Mouse (Mus musculus) Patski (cell line): ENCODE measurements around the gene Gm10160. TPM values are rescaled to one million over a fixed set of nuclear protein-coding genes. Genes with fewer than 3 reads are reported as not detected.

Source experiments
- ATAC-seq: fragments of 100-300 bp; one replicate; pipeline ENCODE4 v1.8.0; 2021
- CTCF ChIA-PET: fragments of 350-600 bp; sonication (Branson Sonifier 250); formaldehyde crosslinking; loops from one replicate; lab custom pipeline; 2022; ENCODE audit warnings: inconsistent platforms; lab: Charles Lee
- POLR2A ChIA-PET: fragments of 350-600 bp; sonication (Branson Sonifier 250); formaldehyde crosslinking; loops from one replicate; lab custom pipeline; 2022; ENCODE audit warnings: antibody characterized with exemption, inconsistent platforms; lab: Charles Lee
- DNase-seq: peaks from one replicate; pipeline ENCODE4 v3.0.0-alpha.2; 2011; ENCODE audit warnings: low read depth, low spot score
- H3K27me3 ChIP-seq: fragments of 371-371 bp; one replicate; pipeline ENCODE4 v1.5.1; 2021
- CTCF ChIP-seq: fragments of 100-300 bp; IDR thresholded peaks from one replicate; pipeline ENCODE4 v1.5.1; 2021
- in situ Hi-C: fragments of 300-500 bp; cut with MboI; formaldehyde crosslinking; loops from 3 replicates; pipeline ENCODE4 v1.11.1; 2018; ENCODE audit warnings: low pct_unique_long_range_greater_than_20kb, mixed read lengths
- polyA plus RNA-seq: library from polyadenylated mRNA; unstranded; gene quantifications from one replicate; pipeline ENCODE4 v1.2.3, GENCODE M21; 2021

Gene Gm10160
- polyA plus RNA-seq, 1 experiment from 2014 or later = not detected

DNA sequence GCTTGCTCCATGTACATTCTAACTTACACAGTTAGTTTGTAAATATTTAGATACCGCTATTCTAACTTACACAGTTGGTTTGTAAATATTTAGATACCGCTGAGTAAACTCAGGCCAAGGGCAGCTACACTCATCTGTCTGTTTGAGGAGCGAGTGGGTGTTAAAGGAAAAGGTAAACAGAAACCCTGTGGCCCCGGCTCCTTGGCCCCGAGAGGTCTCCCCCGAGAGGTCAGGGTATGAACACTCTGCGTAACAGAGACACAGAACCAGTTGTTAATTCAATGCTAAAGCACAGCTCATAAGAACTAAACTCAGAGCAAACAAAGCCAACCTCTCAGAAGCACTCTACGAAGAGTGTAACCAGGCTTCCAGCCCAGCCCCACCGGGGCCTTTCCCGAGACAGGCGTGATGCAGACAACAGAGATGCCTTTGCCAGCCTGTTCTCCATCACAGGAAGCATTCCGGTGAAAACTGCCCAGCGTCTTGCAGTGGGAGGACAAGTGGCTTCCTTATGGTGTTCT lies 17.0 kb upstream of the Gm10160 start:
- CTCF ChIA-PET = no interaction called here
- DNase-seq (no peak), ATAC-seq (no peak)
- no peaks in the 10 kb centered on the region for H3K27me3 ChIP-seq
- POLR2A ChIA-PET = no interaction called here
- in situ Hi-C loops = loop anchor here (5.0 to 10.0 kb wide), 2 partner anchors 60 to 392 kb away; partner anchors contain the start of gene Hdgfl3
- TF ChIP-seq CTCF = no peak

DNA sequence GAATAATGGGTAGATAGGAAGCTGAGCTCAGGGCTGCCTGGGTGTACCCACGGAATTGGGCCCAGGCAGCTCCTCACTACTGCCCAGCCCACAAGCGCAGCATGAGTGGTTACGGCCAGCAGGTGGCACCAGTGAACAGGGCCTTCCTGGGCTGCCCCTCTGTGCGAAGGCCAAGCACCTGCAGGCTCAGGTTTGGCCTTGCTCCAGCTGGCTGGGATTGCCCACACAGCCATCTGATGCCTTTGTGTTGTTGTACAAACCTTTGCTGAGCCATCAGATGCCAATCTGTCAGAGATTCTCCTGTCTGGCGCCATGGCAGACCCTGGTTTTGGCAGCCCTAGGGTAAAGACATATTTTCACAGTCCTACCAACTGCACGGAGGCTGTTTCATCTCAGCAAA lies 12.6 kb upstream of the Gm10160 start:
- no peak for DNase-seq
- no peaks in the 10 kb centered on the region for H3K27me3 ChIP-seq
- no peak for TF ChIP-seq CTCF
- ATAC-seq = peak; percentile 91
- in situ Hi-C loops = loop anchor here (10.0 kb wide), 1 partner anchor 257 kb away; no protein-coding TSS in a partner anchor
- ChIA-PET CTCF (interaction anchor here (0.7 to 4.7 kb wide), 13 partner anchors 11 to 251 kb away, joined by 3 to 33 read pairs (median 4); no protein-coding TSS in a partner anchor), POLR2A (no interaction called here)

DNA sequence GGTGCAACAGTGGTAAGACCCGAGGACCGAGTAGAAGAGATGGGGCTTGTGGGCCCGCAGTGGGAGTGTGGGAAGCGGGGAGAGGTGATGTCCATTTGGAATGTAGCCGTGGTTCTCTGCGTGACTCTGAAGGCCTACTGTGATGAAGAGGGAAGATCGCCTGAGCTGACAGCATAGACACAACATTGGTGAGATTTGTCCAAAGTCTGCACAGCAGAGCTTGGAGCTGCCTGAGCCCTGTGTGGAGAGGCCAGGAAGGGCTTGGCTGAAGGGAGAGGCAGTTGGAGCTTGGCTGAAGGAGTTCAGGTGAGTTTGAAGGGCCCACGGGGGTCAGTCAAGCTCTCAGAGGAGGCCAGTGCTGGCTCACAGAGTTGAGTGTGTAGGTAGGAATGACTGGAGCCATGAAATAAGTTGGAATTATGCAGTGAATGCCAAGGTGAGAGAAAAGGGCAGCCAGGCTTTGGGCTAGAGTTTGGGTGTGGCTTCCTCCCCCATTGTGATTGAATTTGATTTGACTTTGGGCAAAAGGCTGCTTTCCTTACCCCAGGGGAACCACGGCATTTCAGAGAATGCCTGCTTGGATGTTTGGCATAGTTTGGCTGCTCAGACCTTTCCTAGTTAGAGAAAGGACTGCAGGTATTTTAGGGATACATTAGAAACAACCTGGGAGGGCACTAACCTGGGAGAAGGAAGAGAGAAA lies 11.8 kb upstream of the Gm10160 start:
- ChIA-PET POLR2A (no interaction called here), CTCF (interaction anchor here (0.7 to 4.7 kb wide), 12 partner anchors 12 to 252 kb away, joined by 3 to 33 read pairs (median 5); no protein-coding TSS in a partner anchor)
- in situ Hi-C loops = loop anchor here (10.0 kb wide), 1 partner anchor 257 kb away; no protein-coding TSS in a partner anchor
- no peak for ATAC-seq
- no peaks in the 10 kb centered on the region for H3K27me3 ChIP-seq
- DNase-seq = no peak
- TF ChIP-seq CTCF = no peak

DNA sequence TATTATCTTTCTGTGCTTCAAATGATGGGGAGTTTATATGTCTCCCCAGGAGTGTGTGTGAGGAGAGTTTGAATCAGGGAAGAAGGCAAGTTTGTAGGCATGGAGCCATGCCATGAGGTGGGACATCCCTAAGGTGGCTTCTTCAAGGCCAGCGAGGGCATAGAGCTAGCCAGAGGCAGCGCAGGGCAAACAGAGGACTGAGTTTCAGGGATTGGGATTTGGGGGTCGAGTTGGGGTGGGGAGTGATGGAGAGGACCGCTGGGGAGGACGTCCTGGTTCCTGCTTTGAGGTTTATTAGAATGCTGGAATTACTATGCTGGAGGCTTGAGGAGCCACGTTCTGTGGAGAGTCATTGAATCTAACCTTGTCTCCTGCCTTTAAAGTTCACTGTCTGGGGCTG lies 10.3 kb upstream of the Gm10160 start:
- no peaks in the 10 kb centered on the region for H3K27me3 ChIP-seq
- in situ Hi-C loops = loop anchor here (10.0 kb wide), 1 partner anchor 259 kb away; no protein-coding TSS in a partner anchor
- ChIA-PET CTCF (interaction anchor here (4.7 kb wide), 1 partner anchor 89 kb away, joined by 33 read pairs; no protein-coding TSS in a partner anchor), POLR2A (no interaction called here)
- no peak for TF ChIP-seq CTCF
- DNase-seq (no peak), ATAC-seq (no peak)

DNA sequence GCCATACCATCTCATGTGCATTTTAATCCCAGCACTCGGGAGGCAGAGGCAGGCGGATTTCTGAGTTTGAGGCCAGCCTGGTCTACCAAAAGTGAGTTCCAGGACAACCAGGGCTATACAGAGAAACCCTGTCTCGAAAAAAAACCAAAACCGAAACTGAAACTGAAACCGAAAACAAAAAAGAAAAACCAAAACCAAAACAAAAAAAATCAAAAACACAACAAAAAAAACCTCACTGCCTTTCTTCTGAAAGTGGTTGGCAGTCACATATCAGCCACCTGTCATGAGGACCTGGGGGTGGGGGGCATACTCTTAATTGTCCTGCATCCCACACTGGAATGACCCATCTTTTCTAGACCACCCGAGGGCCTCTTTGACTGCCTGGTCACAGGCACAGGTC lies 9.0 kb upstream of the Gm10160 start:
- ChIA-PET POLR2A (no interaction called here), CTCF (interaction anchor here (4.7 kb wide), 1 partner anchor 91 kb away, joined by 33 read pairs; no protein-coding TSS in a partner anchor)
- DNase-seq = no peak
- no peak for TF ChIP-seq CTCF
- no peaks in the 10 kb centered on the region for H3K27me3 ChIP-seq
- in situ Hi-C loops = loop anchor here (10.0 kb wide), 1 partner anchor 260 kb away; no protein-coding TSS in a partner anchor
- no peak for ATAC-seq

DNA sequence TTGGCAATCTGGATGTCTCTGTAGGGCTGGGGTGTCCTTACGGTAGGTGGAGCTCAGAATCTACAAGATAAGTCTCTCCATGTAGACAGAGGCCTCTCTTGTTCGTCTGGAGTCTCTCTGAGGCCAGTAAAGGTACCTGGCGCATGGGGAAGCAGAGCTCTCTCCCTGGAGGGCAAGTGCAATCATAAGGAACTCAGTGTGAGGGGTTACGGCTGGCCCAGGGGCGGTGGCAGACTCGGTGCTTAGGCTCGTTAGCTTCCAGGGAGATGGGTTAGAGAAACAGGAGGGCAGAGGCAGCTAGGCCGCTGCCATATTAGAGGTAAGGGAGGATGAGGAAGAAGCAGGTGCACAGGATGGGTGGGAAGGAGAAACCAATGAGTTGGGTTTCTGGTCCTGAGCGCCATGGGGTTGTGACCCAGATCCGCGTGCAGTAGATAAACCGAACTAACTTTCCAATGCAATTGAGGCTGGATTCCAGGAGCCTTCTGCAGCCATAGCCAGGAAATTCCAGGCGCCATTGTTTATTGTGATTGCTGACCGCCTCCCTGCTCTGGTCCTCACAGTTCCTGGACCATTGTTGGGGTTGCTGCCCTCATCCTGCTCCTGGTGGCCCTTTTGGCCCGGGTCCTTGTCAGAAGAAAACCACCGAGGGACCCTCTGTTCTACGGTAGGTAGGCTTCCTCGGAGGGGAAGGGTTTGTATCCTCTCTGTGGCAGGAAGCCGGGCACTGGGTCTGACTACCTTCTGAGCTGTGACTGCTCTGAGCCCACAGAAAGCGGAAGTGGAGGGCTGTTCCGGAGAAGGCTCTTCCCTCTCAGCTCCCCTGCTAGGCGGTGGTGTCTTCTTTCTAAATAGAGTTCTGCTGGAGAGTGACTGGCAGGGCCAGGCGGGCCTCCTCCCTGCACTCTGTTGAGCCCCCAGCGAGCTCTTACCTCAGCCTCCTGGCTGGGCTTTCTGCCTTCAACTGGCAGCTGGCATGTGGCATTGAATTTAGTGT lies 7.3 kb upstream of the Gm10160 start:
- TF ChIP-seq CTCF = no peak
- ATAC-seq = no peak
- ChIA-PET POLR2A (interaction anchor here (1.2 kb wide), 1 partner anchor 11 kb away, joined by 4 read pairs; no protein-coding TSS in a partner anchor), CTCF (no interaction called here)
- H3K27me3 ChIP-seq = no peaks in the 10 kb centered on the region
- DNase-seq = no peak
- in situ Hi-C loops = loop anchor here (10.0 kb wide), 1 partner anchor 262 kb away; no protein-coding TSS in a partner anchor

DNA sequence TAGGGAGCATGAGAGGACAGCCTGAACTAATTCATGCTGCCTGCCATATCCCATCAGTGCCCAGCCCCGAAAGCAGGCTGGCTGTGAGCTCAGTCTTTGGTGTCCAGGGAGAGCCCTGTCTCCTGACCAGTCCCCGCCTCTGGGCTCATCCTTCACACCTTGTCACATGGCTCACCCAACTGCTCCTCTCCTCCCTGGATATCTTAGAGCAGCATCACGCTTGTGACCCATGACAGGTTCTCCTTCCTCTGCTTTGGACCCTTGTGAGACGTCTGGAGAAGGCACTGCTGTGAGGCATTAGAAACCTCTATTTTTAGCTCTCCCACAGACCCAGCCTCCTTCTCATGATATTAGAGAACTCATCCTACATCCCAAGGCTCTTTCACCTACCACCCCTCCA lies 6.3 kb upstream of the Gm10160 start:
- in situ Hi-C loops = loop anchor here (10.0 kb wide), 1 partner anchor 263 kb away; no protein-coding TSS in a partner anchor
- no peaks in the 10 kb centered on the region for H3K27me3 ChIP-seq
- ATAC-seq = no peak
- DNase-seq = no peak
- CTCF ChIA-PET = no interaction called here
- TF ChIP-seq CTCF = no peak
- POLR2A ChIA-PET = interaction anchor here (1.2 kb wide), 1 partner anchor 12 kb away, joined by 4 read pairs; no protein-coding TSS in a partner anchor

DNA sequence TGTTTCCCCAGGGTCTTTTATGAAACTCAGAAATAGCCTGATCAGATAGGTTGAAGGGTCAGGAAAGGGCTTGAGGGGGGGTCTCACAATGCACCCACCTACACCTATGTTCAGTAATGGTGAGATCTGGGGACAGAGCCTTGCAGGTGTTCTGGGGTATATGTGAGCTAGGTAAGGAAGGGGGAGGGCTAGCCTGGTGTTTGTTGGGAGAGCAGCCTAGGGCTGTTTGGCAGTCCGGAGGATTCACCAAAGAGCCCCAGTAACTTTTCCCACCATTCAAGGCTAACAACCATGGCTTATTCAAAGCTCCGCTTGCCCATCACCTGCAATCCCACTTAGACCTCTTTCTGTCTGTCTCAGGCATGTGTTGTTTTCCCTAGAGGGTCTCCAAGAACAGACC lies 5.9 kb upstream of the Gm10160 start:
- ATAC-seq (no peak), DNase-seq (no peak)
- no peak for TF ChIP-seq CTCF
- H3K27me3 ChIP-seq = no peaks in the 10 kb centered on the region
- in situ Hi-C loops = loop anchor here (10.0 kb wide), 1 partner anchor 263 kb away; no protein-coding TSS in a partner anchor
- CTCF ChIA-PET = no interaction called here
- POLR2A ChIA-PET = interaction anchor here (1.2 kb wide), 1 partner anchor 13 kb away, joined by 4 read pairs; no protein-coding TSS in a partner anchor

DNA sequence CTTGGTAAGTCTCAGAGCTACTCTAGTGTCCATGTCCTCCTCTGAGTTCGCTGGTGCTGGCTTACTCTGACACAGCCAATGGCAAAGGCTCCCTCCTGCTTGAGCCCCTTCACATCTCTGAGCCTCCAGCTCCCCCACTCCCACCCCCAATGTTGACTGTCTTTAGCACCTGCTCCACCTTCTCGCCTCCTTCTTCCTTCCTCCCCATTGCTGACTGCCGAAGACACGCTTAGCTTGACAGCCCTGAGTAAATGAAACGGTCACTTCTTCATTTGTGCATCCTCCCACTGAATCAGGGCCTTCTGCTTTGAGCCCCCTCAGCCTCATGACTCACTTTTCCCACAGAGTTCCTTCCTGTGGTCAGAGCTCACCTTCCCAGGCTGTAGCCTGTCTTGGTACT lies 5.4 kb upstream of the Gm10160 start:
- in situ Hi-C loops = loop anchor here (10.0 kb wide), 1 partner anchor 264 kb away; no protein-coding TSS in a partner anchor
- no peak for TF ChIP-seq CTCF
- no peaks in the 10 kb centered on the region for H3K27me3 ChIP-seq
- ATAC-seq (no peak), DNase-seq (no peak)
- POLR2A ChIA-PET = no interaction called here
- CTCF ChIA-PET = no interaction called here

DNA sequence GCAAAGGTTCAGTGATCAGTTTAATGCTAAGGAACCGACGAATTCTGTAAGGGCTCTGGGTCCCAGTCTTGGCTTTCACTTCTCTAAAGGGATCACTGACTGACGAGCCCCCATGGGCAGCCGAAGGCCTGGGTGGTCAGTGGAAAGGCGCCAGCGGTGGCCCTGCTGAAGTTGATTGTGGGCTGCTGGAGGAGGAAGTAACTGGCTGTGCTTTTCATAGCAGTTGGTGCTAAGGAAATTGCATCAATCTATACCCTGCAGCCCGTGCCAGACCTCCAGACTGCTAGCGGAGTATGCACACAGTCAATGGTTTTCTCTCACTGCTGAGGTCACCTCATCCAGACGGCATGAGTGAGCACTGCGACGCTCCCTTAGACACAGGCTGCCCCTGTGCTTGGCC lies 4.5 kb upstream of the Gm10160 start:
- DNase-seq (no peak), ATAC-seq (no peak)
- no peaks in the 10 kb centered on the region for H3K27me3 ChIP-seq
- TF ChIP-seq CTCF = no peak
- POLR2A ChIA-PET = no interaction called here
- in situ Hi-C loops = loop anchor here (10.0 kb wide), 1 partner anchor 265 kb away; no protein-coding TSS in a partner anchor
- CTCF ChIA-PET = no interaction called here
